Mouse (Mus musculus) natural killer cell, adult 2 months (primary cell): ENCODE measurements around the gene Lrp8.

Experiments used
- DNase-seq, 2 experiments: peaks; one replicate each; pipeline ENCODE4 v3.0.0; 2022; ENCODE audit warnings: low spot score in 2 of 2

The Lrp8 gene

DNA sequence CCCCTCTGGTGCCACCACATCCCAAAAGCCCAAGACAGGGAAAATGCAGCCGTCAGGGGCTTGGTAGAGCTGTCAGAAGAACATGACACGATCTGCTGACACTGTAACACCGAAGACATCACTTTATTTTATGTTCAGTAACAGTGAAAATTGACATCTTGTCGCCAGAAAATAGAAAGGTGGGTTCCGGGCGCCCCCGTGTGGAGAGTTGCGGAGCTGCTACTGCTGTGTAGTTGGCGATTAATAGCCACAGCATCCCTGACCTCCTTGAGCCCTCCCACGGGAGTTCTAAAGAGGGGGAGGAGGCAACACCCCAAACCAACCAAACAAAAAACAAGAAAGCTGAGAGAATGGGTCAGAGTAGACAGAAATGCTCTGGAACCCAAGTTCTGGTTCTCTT, 42.9 kb downstream of the Lrp8 start:
- peak; percentile 40 to 67 for DNase-seq

DNA sequence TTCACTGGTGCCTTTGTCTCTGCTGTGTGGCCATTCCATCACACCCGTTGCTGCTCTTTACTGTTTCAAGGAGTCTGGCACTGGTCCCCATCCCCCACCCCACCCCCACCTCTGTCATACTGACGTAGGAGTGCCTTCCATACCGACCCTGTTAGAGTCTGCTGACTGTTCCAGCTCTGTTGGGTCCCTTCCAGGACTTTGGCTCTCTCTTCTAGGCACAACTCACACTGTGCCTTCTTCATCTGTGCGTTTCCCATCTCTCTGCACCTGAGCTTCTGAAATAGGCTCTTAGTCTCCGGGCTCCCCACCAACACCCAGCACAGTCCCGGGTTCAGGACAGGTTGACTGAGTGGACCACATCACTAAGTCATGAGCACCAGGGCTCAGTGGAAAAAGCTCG, 44.7 kb downstream of the Lrp8 start:
- DNase-seq, result no peak

DNA sequence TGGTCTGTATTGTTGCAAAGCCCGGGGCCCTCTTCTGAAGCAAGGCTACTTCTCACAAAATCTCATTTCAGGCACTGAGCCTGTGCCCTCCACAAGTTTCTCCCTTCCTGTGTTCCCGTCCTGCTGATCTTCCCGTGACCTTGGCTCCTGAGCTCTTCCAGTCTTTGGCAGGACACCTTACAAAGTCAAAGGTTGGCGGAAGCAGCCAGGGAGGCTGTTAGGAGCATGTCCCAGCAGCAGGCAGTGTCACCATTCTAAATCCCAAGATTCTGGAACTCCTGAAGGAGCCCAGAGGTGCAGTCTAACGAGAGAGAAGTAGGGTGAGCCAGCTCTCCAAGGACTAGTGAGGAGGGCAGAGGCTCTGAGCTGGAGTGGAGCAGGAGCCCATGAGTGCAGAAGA, 46.5 kb downstream of the Lrp8 start:
- no peak for DNase-seq

DNA sequence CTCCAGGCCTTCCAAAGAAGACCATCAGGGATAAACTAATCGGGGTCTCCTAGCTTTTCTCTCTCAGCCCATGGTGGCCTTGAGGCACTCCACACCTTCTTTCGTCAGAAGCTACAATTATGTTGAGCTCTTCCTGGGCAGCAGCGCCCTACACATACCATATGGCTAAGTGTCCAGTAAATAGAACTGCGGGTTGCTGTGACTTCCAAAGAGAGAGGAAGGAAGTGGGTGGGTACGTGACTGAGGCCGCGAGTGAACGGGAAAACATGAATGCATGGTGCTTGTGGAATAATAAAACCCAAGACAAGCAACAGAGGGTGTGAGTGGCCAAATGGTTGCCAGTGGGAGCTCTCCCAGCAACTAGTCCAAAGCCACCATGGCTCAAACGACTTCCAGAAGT, 47.6 kb downstream of the Lrp8 start:
- DNase-seq, result no peak

DNA sequence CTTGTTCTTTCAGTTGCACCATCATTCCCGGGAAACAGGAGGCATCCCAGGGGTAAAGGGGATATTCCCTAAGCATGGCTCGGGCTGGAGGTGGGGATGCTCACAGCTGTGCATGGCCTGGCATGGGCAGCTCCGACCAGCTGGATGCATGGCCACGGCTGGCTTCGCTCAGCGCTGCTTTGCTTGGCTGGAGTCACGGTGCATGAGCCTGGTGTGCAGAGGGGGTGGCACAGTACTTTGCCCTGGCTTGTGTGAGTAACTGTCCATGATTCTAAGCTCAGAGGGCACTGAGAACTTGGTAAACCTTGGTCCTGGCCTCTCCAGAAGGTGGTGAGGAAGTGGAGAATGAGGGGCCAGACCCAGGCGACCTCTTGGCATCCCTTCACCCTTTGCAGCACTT, 48.0 kb downstream of the Lrp8 start:
- DNase-seq, result no peak

DNA sequence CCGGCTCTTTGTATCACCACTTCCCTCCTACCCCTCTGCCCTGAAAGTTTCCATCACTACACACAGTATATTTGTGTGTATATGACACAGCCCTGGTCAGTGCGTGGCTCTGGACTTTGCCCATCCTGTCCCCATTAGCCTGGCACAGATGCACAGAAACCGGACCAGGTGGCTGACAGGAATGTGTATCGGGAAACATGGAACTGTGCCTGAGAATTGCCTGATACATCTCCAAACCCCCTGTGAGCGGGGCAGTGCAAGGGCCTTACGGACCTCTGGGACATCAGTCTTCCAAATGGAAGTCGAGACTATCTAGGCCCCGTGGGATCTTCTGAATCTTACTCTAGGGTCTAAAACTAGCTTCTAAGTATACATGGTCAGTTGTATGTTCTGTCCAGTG, 51.3 kb downstream of the Lrp8 start:
- DNase-seq, result no peak

DNA sequence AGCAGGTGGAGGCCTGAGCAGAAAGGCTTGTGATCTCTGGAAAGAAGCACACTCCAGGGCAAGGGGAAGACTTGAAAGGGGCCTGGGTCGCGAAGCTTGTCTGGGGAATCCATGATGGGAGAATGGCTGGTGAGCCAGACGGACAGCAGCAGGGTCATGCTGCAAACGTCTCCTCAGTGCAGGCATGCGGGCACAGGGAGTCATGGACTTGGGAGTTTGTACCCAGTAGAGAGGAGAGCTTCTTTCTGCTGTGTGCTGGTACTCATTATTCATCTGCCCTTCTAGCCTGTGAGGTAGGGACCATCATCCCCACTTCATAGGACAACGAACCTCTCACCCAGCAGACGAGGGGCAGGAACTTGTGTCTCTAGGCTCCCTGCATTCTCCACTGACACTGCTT, 51.8 kb downstream of the Lrp8 start:
- no peak for DNase-seq

DNA sequence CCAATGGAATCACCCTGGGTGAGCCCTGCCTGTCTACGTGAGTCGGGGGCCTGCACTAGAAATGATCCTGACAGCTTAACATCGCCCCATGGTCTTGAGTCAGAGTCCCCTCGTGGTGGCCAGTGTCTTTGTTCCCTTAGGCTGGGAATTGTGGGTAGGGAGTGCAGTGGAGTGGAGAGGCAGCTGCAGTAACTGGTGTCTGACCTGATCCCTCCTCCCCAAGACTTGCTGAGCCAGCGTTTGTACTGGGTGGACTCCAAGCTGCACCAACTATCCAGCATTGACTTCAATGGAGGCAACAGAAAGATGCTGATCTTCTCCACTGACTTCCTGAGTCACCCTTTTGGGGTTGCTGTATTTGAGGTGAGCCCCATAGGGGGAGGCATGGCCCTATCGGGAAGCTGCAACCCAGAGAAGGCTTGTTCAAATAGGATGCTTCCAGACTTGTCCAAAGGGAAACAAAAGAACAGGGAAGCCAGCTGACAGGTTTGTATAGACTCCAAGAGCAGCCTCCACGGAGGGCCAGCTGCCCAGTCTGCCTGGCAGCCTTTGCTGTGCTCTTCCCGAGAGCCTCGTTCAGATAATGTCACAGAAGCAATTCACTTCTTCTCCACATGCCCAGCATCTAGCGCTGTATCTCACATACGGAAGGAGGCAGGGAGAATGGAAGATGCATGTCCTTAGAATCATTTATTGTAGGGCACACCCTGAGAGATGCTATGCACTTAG, 55.1 kb downstream of the Lrp8 start:
- no peak for DNase-seq

DNA sequence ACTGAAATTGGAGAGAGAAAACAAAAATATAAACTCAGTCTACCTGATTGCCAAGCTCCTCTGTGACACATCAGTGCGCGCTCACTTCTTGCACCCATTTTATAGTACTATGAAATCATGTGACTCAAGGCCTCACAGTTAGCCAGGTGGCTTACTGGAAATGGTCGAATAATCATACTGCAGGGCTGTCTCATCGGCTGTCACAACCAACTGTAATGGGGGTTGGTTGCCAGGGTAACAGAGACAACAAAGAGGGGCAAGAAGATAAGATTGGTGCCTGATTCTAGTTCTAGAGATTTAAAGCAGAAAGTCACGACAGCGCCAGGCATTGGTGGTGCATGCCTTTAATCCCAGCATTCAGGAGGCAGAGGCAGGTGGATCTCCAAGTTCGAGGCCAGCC, 56.9 kb downstream of the Lrp8 start:
- no peak for DNase-seq

DNA sequence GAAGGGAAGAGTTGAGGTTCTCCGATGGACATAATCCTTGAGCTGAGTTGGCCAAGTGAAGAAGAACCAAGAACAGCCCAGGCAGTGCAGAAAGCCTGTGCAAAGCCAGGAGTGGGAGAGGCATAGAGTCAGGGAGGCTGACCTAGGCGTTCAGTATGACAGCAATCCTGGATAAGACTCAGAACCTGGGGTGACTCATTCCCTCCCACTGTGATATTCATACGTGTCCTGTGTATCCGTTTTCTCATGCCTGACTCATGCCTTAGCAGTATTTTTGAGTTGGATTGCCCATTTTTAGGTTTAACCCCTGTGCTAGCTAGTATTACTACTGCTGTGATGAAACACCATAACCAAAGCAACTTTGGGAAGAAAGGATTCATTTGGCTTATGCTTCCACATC, 62.8 kb downstream of the Lrp8 start:
- DNase-seq, result no peak

DNA sequence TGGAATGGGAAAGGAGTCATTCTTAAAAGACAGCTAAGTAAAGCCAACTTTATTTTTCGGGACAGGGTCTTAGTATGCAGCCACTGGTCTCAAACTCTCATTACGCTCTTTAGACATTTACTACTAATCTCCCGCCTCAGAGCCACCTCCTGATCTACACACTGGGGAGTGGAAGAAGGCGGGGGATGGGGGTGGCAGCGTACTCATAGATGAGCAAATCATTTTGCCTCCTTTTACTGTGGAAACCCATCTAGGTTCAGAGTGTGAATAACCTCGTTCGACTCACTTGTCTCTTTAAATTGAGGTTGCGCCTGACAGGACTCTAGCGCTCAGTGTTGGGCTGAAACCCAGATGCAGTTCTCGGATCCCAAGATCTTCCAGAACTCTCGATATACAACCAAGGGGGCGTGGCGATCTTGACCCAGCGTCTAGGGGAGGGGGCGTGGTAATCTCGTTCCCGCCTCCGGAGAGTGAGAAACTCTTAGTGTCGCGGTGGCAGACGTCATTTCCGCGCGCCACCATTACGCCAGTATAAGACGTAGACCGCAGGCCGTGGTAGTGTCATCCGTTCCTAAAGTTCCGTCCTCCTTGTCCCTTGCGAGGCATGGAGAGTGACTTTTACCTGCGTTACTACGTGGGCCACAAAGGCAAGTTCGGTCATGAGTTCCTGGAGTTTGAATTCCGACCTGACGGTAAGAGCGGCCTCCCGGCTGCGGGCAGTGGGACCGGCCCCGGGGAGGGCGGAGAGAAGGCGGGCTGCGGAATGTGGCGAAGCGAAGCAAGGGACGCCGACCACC, 77.4 kb downstream of the Lrp8 start, which contains the start of gene Magoh:
Gene Magoh, plus strand, starts transcription at position 502 of the 797 bp plus-strand sequence.
- peak; percentile 93 for DNase-seq

DNA sequence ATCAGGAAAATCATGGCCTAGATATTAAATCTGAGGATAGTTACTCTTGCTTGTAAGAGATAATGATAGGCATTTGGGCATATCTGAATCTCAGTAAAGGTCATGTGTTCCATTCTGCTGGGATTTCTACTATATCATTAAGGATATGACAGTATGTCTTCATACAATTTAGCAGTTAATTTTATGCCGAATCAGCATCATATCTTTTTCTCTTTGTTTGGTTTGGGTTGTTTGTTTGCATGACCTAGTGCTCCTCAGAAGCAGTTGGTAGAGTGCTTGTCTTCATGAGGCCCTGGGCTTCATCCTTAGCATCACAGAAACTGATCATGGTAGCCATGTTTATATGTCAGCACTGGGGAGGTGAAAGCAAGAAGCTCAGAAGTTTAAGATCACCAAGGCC, 79.6 kb downstream of the Lrp8 start:
- no peak for DNase-seq

DNA sequence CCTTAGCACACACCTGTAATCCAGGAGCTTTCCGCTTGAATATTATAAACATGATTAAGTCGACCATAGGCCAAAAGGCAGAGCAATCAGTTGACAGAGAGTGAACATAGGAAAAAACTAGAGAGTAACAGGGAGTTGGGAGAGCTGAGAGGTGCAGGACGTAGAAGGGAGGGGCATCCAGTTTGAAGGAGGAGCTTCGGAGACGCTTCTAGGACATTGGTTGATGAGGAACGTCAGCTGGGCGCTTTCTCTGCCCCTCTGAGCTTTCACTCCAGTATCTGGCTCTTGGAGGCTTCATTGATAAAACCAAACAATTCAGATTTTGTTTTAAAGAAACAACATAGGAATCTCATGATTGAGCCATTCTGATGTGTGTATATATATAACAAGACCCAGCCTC, 84.3 kb downstream of the Lrp8 start:
- DNase-seq, result no peak

DNA sequence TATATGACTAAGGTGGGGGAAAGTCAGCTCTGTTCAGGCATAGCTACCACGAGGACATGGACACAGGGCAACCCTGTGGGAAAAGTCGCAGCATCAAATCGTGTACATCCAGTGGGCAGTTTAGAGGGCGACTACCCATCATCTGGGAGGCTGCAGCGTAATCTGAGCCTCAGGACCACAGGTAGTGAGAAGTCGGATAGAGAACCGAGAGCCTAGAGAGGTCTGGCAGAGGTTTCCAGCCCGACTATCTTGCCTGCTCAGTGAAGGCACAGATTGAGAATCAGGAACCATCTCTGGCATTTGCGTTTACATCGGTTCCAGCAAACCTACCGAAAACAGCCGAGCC, 87.3 kb downstream of the Lrp8 start:
- no peak for DNase-seq

DNA sequence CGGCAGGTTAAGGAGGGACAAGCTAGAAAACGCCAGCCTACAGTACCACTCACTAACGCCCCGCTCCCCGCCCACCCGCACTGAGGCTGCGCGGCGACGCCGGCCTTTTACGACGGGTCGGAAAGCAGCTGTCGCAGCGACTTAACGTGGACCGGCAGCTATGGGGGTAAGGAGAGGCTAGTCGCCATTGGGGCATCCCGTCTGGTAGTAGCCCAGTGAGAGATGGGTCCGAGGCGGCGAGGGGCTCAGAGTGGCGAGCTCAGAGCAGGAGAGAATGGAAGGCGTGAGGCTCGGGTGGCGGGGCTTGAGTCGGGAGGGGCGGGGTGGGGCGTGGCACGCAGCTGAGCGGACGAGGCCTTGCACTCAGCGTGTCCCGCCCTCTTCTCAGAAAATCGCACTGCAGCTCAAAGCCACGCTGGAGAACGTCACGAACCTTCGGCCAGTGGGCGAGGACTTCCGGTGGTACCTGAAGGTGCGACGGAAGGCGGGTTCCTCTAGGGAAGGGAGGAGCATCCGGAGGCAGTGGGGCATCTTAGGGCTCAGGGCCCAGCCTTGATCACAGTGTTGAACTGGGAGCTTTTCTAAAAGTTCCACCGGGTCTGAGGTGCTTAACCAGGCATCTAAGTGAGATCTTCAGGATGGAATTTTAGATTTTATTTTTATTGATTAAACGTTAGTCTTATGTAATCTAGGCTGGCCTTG, 87.8 kb downstream of the Lrp8 start, which contains the start of gene 0610037L13Rik:
Gene 0610037L13Rik, plus strand, starts transcription at position 83 of the 702 bp plus-strand sequence.
- DNase-seq, result peak; percentile 93

DNA sequence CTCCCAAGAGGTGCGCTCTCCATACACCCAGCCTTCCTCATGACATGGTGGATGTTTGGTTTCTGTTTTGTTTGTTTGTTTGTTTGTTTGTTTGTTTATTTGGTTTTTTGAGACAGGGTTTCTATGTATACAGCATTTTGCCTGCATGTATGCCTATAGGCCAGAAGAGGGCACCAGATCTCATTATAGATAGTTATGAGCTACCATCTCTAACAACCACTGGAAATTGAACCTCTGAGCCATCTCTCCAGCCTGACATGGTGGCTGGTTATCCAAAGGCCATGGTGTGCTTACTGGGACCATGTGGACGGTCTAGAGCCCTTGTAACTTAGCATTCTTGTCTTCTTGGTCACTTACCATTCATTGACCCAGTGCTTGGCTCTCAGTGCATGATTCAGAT, 90.6 kb downstream of the Lrp8 start:
- DNase-seq, result no peak

DNA sequence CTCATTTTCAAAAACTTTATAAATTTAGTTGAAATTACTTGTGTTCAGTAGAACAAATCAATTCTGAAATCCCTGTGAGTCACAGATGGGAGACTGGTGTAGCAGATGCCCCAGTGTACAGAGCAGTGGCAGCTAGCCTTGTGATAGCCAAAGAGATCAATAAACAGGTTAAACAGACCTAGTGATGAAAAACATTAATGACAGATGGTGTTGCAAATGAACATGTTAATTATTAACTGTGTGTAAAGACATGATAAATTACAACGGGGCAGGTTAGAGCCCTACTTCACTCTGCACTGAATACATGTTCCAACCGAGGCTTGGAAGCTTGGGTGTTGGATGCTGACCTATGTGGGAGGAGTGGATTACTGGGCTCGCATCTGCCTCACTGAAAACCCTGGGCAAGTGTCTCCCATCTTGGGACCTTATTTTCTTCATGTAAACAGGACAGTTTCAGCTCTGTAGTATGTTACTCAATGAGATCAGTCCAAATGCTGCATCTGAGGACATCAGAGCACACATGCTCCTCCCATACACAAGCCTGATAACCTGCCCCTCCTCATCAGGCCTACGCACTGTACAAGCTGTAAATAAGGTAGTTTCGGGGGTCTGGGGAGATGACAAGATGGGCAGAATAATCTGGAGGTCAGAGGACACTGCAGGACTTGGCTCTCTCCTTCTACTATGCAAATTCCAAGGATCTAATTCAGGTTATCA, 97.3 kb downstream of the Lrp8 start:
- no peak for DNase-seq

DNA sequence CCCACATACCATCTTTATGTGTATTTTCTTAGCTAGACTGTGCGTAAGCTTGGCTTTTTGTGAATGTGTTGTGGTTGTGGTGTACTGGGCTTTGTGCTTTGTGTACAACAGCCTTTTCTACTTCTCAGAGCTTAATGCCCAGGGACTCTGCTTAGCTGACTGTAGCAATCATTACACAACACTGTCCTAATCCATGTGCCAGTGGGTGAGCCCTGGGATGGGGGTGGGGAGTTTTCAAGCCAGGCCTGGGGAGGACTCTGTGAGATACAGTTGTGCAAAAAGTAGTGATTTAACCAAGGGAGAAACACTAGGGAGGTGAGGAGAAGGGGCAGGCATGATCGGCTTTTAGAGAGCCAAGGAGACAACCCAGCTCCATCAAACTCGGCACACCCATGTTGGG, 98.1 kb downstream of the Lrp8 start:
- no peak for DNase-seq

DNA sequence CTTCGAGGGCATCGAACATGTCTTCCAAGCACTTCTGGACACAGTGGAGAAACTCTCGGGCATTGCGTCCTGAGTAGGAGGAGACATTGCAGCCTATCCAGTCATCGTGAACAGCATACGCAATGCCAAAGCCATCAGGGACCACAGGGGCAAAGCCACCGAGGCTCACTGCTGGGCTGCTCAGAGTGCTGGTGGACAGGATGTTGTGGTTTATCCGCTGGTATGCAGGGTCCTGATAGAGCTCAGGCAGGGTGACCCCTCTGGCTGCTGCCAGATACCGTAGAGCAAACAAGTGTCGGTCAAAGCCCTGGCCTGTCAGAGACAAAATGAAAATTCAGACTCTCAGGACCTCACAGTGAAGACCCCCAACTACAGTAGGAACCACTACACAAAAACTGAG, 102.2 kb downstream of the Lrp8 start:
- DNase-seq, result no peak

DNA sequence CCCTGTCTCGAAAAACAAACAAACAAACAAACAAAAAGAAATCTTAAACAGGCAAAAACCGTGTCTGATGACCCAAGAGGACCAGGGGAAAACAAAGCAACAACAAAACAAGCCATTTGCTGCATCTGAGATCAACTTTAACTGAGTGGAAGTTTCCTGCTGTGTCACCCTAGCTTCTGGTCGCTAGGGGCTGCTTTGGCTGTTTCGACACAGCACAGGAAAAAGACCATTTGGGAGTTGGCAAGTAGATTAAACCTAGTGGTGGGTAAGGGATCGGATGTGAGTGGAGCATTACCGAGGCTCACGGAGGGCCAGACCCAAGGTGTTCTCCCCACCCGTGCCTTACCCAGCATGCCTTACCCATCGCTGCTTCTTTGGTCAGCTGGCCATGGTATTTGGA, 104.5 kb downstream of the Lrp8 start:
- no peak for DNase-seq

DNA sequence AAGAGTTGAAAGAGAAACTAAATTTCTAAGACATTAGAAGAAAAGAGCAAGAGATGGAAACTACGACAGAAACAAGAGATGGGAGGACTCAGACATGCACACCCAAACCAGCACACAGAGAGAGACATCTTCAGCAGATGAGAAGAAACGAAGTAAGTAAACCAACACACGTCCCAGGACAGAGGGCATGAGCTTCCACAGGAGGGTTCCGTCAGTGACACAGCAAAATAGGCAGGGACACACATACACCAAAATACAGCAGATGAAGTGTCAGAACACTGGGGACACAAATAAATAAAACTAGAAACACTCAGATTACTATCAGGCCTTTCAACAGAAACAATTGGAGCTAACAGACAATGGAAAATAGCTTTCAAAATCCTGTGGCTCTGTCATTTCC, 108.0 kb downstream of the Lrp8 start:
- no peak for DNase-seq

DNA sequence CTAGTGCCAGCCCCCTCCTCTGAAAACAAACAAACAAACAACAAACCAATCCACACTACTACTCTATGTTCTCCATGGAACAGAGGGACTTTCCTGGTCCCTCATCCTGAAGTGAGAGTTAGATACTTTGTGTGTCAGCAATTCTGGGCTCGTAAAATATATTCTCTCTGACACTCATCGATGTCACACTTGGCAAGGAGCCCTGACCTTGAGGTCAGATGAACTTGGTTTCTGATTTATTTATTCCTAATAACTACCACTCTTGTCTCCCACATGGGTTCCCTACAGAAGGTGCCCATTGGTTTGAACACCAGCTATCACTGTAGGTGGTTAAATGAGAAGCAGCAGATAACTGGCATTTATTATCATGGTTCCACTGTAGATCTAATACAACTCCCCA, 118.3 kb downstream of the Lrp8 start:
- DNase-seq, result no peak
